Mouse (Mus musculus) MEL (cell line): ENCODE data around the gene Rps13. TPM values are rescaled to one million over a fixed set of nuclear protein-coding genes. Genes with fewer than 3 reads are reported as not detected.

ENCODE experiments used
- DNase-seq: peaks from one replicate; pipeline ENCODE4 v3.0.0; 2011; ENCODE audit warnings: low read depth, low spot score
- H3K27ac ChIP-seq: 2 replicates; pipeline ENCODE4 v1.5.1; 2012; ENCODE audit warnings: low read depth, mild to moderate bottlenecking, control low read depth, low read length, moderate library complexity; ENCODE audit not compliant: control insufficient read depth
- H3K27me3 ChIP-seq, 2 experiments: fragments of 150-350 bp in 1 of 2; sonication (generic) in 1 of 2; 2 replicates each; pipeline ENCODE4 v1.6.1; 2012; ENCODE audit warnings: low read length in 2 of 2, mild to moderate bottlenecking in 2 of 2, improper control_type of control experiment in 1 of 2, moderate library complexity in 1 of 2; ENCODE audit not compliant: insufficient read depth in 2 of 2, control insufficient read depth in 1 of 2
- H3K36me3 ChIP-seq, 2 experiments: 2 replicates each; pipeline ENCODE4 v1.6.1; 2012 to 2014; ENCODE audit warnings: low read length in 2 of 2, improper control_type of control experiment in 1 of 2, inconsistent platforms in 1 of 2, mild to moderate bottlenecking in 1 of 2; ENCODE audit not compliant: insufficient read depth in 2 of 2, control insufficient read depth in 1 of 2
- H3K4me1 ChIP-seq, 2 experiments: fragments of 150-350 bp in 1 of 2; sonication (generic) in 1 of 2; 2 replicates each; pipeline ENCODE4 v1.6.1; 2012; ENCODE audit warnings: low read length in 2 of 2, improper control_type of control experiment in 1 of 2, mild to moderate bottlenecking in 1 of 2; ENCODE audit not compliant: insufficient read depth in 2 of 2, control insufficient read depth in 1 of 2
- H3K4me3 ChIP-seq, 2 experiments: fragments of 150-350 bp in 1 of 2; sonication (generic) in 1 of 2; 2 replicates each; pipeline ENCODE4 v1.5.1; 2012; ENCODE audit warnings: low read depth in 2 of 2, low read length in 2 of 2, mild to moderate bottlenecking in 2 of 2, moderate library complexity in 2 of 2, control low read depth in 1 of 2, improper control_type of control experiment in 1 of 2; ENCODE audit not compliant: control insufficient read depth in 1 of 2, insufficient read depth in 1 of 2
- H3K79me2 ChIP-seq: 2 replicates; pipeline ENCODE4 v1.6.1; 2012; ENCODE audit warnings: mild to moderate bottlenecking, low read length, moderate library complexity; ENCODE audit not compliant: control insufficient read depth, poor library complexity, insufficient read depth
- H3K9ac ChIP-seq: 2 replicates; pipeline ENCODE4 v1.6.1; 2012; ENCODE audit warnings: low read depth, mild to moderate bottlenecking, control low read depth, low read length, moderate library complexity; ENCODE audit not compliant: control insufficient read depth, poor library complexity, severe bottlenecking
- H3K9me3 ChIP-seq: fragments of 150-350 bp; sonication (generic); replicated peaks from 2 replicates; pipeline ENCODE4 v1.6.1; 2012; ENCODE audit warnings: mild to moderate bottlenecking, low read length, improper control_type of control experiment, moderate library complexity; ENCODE audit not compliant: insufficient read depth
- BHLHE40 ChIP-seq: IDR thresholded peaks from 2 replicates; pipeline ENCODE4 v1.6.1; 2012; ENCODE audit warnings: low read depth, mild to moderate bottlenecking, inconsistent platforms, low read length, improper control_type of control experiment, borderline replicate concordance
- CHD1 ChIP-seq: IDR thresholded peaks from 2 replicates; pipeline ENCODE4 v1.6.1; 2012; ENCODE audit warnings: low read depth, mild to moderate bottlenecking, inconsistent platforms, low read length, improper control_type of control experiment
- CHD2 ChIP-seq: IDR thresholded peaks from 2 replicates; pipeline ENCODE4 v1.6.1; 2011; ENCODE audit warnings: low read length, improper control_type of control experiment
- EP300 ChIP-seq, 2 experiments: IDR thresholded peaks; 2 replicates each; pipeline ENCODE4 v1.6.1; 2011; ENCODE audit warnings: improper control_type of control experiment in 2 of 2, low read length in 2 of 2, low read depth in 1 of 2, mild to moderate bottlenecking in 1 of 2
- ETS1 ChIP-seq: IDR thresholded peaks from 2 replicates; pipeline ENCODE4 v1.6.1; 2012; ENCODE audit warnings: low read depth, mild to moderate bottlenecking, inconsistent platforms, low read length, improper control_type of control experiment, moderate library complexity
- GATA1 ChIP-seq: IDR thresholded peaks from 2 replicates; pipeline ENCODE4 v1.6.1; 2011; ENCODE audit warnings: low read depth, low read length, improper control_type of control experiment
- JUND ChIP-seq: IDR thresholded peaks from 2 replicates; pipeline ENCODE4 v1.6.1; 2011; ENCODE audit warnings: low read depth, mild to moderate bottlenecking, improper control_type of control experiment, low read length
- KAT2A ChIP-seq: conservative IDR thresholded peaks from 2 replicates; pipeline ENCODE4 v1.6.1; 2012; ENCODE audit warnings: low read depth, low read length, improper control_type of control experiment, inconsistent platforms
- MAFK ChIP-seq: IDR thresholded peaks from 2 replicates; pipeline ENCODE4 v1.6.1; 2011; ENCODE audit warnings: low read depth, mild to moderate bottlenecking, low read length, improper control_type of control experiment, borderline replicate concordance
- MAX ChIP-seq: IDR thresholded peaks from 2 replicates; pipeline ENCODE4 v1.6.1; 2011; ENCODE audit warnings: low read length, improper control_type of control experiment
- MXI1 ChIP-seq: IDR thresholded peaks from 2 replicates; pipeline ENCODE4 v1.6.1; 2011; ENCODE audit warnings: mild to moderate bottlenecking, low read depth, low read length, improper control_type of control experiment
- MYC ChIP-seq: IDR thresholded peaks from 2 replicates; pipeline ENCODE4 v1.6.1; 2011; ENCODE audit warnings: low read depth, mild to moderate bottlenecking, low read length, improper control_type of control experiment, moderate library complexity
- NRF1 ChIP-seq: IDR thresholded peaks from 2 replicates; pipeline ENCODE4 v1.6.1; 2014; ENCODE audit warnings: low read depth, mild to moderate bottlenecking, inconsistent platforms, low read length, improper control_type of control experiment, moderate library complexity; ENCODE audit not compliant: poor library complexity, insufficient read depth, severe bottlenecking
- POLR2A ChIP-seq, 2 experiments: IDR thresholded peaks; 2 replicates each; pipeline ENCODE4 v1.6.1; 2011 to 2012; ENCODE audit warnings: low read length in 2 of 2, mild to moderate bottlenecking in 2 of 2, control low read depth in 1 of 2, improper control_type of control experiment in 1 of 2, low read depth in 1 of 2, moderate library complexity in 1 of 2; ENCODE audit not compliant: control insufficient read depth in 1 of 2, insufficient read depth in 1 of 2, poor library complexity in 1 of 2
- POLR2AphosphoS2 ChIP-seq: IDR thresholded peaks from 2 replicates; pipeline ENCODE4 v1.6.1; 2011; ENCODE audit warnings: low read length, improper control_type of control experiment
- RCOR1 ChIP-seq: IDR thresholded peaks from 2 replicates; pipeline ENCODE4 v1.6.1; 2012; ENCODE audit warnings: low read depth, mild to moderate bottlenecking, inconsistent platforms, low read length, improper control_type of control experiment
- SIN3A ChIP-seq: IDR thresholded peaks from 2 replicates; pipeline ENCODE4 v1.6.1; 2012; ENCODE audit warnings: low read length, improper control_type of control experiment, inconsistent platforms
- SMC3 ChIP-seq: IDR thresholded peaks from 2 replicates; pipeline ENCODE4 v1.6.1; 2011; ENCODE audit warnings: low read depth, low read length, improper control_type of control experiment
- TAL1 ChIP-seq: IDR thresholded peaks from 2 replicates; pipeline ENCODE4 v1.6.1; 2012; ENCODE audit warnings: mild to moderate bottlenecking, inconsistent platforms, low read length, moderate library complexity, mixed read lengths
- TBP ChIP-seq: IDR thresholded peaks from 2 replicates; pipeline ENCODE4 v1.8.0; 2011; ENCODE audit warnings: low read depth, low read length, improper control_type of control experiment
- ZC3H11A ChIP-seq: IDR thresholded peaks from 2 replicates; pipeline ENCODE4 v1.6.1; 2012; ENCODE audit warnings: low read depth, mild to moderate bottlenecking, inconsistent platforms, low read length, improper control_type of control experiment
- ZKSCAN1 ChIP-seq: IDR thresholded peaks from 2 replicates; pipeline ENCODE4 v1.6.1; 2012; ENCODE audit warnings: low read depth, mild to moderate bottlenecking, inconsistent platforms, low read length, improper control_type of control experiment, moderate library complexity
- ZMIZ1 ChIP-seq: IDR thresholded peaks from 2 replicates; pipeline ENCODE4 v1.6.1; 2012; ENCODE audit warnings: low read depth, mild to moderate bottlenecking, inconsistent platforms, low read length, improper control_type of control experiment, moderate library complexity
- polyA plus RNA-seq, 2 experiments: library from polyadenylated mRNA; stranded (reverse) in 1 of 2; unstranded in 1 of 2; fragments of >175 nt in 1 of 2; fragments of >200 nt in 1 of 2; gene quantifications; 2 replicates each; pipeline versions ENCODE4 v1.2.1 to v1.2.4; 2012; ENCODE audit warnings: low replicate concordance in 2 of 2, low read depth in 1 of 2; ENCODE audit not compliant: insufficient read length in 2 of 2, insufficient read depth in 1 of 2, missing spikeins in 1 of 2
- total RNA-seq: library from RNA; depleted of rRNA; stranded (reverse); fragments of 300-350 nt; gene quantifications from 2 replicates; pipeline ENCODE4 v1.2.3, GENCODE M21; 2012

The Rps13 gene
- total and polyA plus RNA-seq, 3 experiments = 388 to 1,952 TPM; not detected in 1

- H3K79me2 ChIP-seq = peaks cover 24% of the 10 kb centered on the region
- DNase-seq = peak; percentile 40
- no peak overlapping the region for H3K9ac ChIP-seq
- H3K9me3 ChIP-seq = no peaks in the 10 kb centered on the region
- no peaks in the 10 kb centered on the region for H3K27me3 ChIP-seq
- H3K27ac ChIP-seq = no peak overlapping the region
- H3K36me3 ChIP-seq = peaks cover 13 to 17% of the 10 kb centered on the region in 2 experiments
- H3K4me3 ChIP-seq = no peak overlapping the region
- TF ChIP-seq MXI1 (no peak), POLR2A (IDR thresholded peaks at IDR 0.05; ENCODE audit: control insufficient read depth in 1 of 2, insufficient read depth in 1 of 2, low read depth in 1 of 2, low read length in 2 of 2, poor library complexity in 1 of 2) (peak in 1 of 2 experiments; percentile 51; a peak in 1 of 4 replicates), KAT2A (no peak), SMC3 (0 out of 2 replicates have a peak, but pooled peaks have one; percentile 9), CHD1 (no peak), BHLHE40 (no peak)
- peaks cover 0 to 4% of the 10 kb centered on the region in 2 experiments; a peak in 2 of 4 replicates for H3K4me1 ChIP-seq
Observed at GRCm38 (mm10) chr7:116329858-116330257, 4.1 kb downstream of the Rps13 start.

GRCm38 (mm10) chr7:116328777-116329176 lies 5.2 kb downstream of the Rps13 start:
- peaks cover 0 to 4% of the 10 kb centered on the region in 2 experiments; a peak in 1 of 4 replicates for H3K4me1 ChIP-seq
- no peaks in the 10 kb centered on the region for H3K27me3 ChIP-seq
- H3K36me3 ChIP-seq = peaks cover 13 to 17% of the 10 kb centered on the region in 2 experiments
- no peaks in the 10 kb centered on the region for H3K9me3 ChIP-seq
- no peak for TF ChIP-seq GATA1
- no peak for TF ChIP-seq ZC3H11A
- TF ChIP-seq JUND = no peak
- TF ChIP-seq CHD1 = no peak
- 0 out of 2 replicates have a peak, but pooled peaks have one; percentile 30 for TF ChIP-seq ZMIZ1
- peak; percentile 55 for TF ChIP-seq POLR2AphosphoS2
- TF ChIP-seq TAL1 = no peak
- no peak for TF ChIP-seq CHD2
- TF ChIP-seq MYC = no peak
- no peak for TF ChIP-seq ETS1
- TF ChIP-seq MAX = no peak
- TF ChIP-seq POLR2A (IDR thresholded peaks at IDR 0.05; ENCODE audit: control insufficient read depth in 1 of 2, insufficient read depth in 1 of 2, low read depth in 1 of 2, low read length in 2 of 2, poor library complexity in 1 of 2) = peak in 1 of 2 experiments; percentile 45; a peak in 1 of 4 replicates
- no peak for TF ChIP-seq MAFK
- no peak for TF ChIP-seq ZKSCAN1
- TF ChIP-seq SMC3 = no peak
- no peak for TF ChIP-seq RCOR1
- TF ChIP-seq EP300 (IDR thresholded peaks at IDR 0.05; ENCODE audit: low read depth in 1 of 2, low read length in 2 of 2) = no peak
- no peak for TF ChIP-seq TBP
- TF ChIP-seq NRF1 = no peak
- 0 out of 2 replicates have a peak, but pooled peaks have one; percentile 25 for TF ChIP-seq MXI1
- TF ChIP-seq SIN3A = 0 out of 2 replicates have a peak, but pooled peaks have one; percentile 24
- H3K9ac ChIP-seq = no peak overlapping the region
- H3K4me3 ChIP-seq = no peak overlapping the region
- no peak overlapping the region for H3K27ac ChIP-seq
- peaks cover 14% of the 10 kb centered on the region for H3K79me2 ChIP-seq
- DNase-seq = peak; percentile 55
